Mouse (Mus musculus): ENCODE measurements around the gene Mier1.

DNA sequence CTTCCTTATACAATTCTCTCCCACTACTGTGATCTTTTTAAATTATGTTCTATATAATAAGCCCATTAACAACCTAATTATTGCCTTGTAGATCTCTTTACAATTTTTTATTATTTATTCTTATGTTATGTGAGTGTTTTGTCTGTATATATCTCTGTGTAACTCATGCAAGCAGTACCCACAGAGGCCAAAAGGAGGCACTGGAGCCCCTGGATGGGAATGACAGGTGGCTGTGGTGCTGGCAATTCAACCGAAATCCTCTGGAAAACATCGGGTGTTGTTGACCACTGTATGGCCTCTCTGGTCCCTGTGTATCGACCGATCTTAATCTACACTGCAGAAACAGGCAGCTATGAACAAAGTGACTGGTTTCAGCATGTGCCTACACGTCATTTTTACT, 29.0 kb upstream of the Mier1 start:
- TF ChIP-seq CTCF (IDR thresholded peaks at IDR 0.05) (peak; percentile 44), POLR2A (IDR thresholded peaks at IDR 0.05; ENCODE audit: insufficient read depth, low read depth, low read length) (no peak), EP300 (IDR thresholded peaks at IDR 0.05; ENCODE audit: insufficient read depth, low read depth, low read length) (no peak)
